Mouse (Mus musculus) T-cell, adult 66 days (primary cell): ENCODE results near the gene Twistnb. TPM values are rescaled to one million over a fixed set of nuclear protein-coding genes. Genes with fewer than 3 reads are reported as not detected.

Experiments
- total RNA-seq, 2 experiments: library from RNA; stranded (reverse); gene quantifications; 3 replicates in 1 of 2; 4 replicates in 1 of 2; pipeline ENCODE4 v1.2.4; 2023

Twistnb gene
- total RNA-seq = 10 to 100 TPM; 67.6 to 76.8 TPM

GRCm38 (mm10) chr12:33429387-33430160, at the start of gene Twistnb:
TSS of gene Twistnb (plus strand) at chr12:33429635.

GRCm38 (mm10) chr12:33394804-33395623, 34.4 kb upstream of the Twistnb start, which contains the start of gene Efcab10:
TSS of gene Efcab10 (plus strand) at chr12:33394854.

Other genes with a start within 250 kb of the Twistnb start
- gene Efcab10, start 34.8 kb upstream of the Twistnb start, total RNA-seq = not detected